Mouse (Mus musculus) left cerebral cortex, adult 9 months (tissue): ENCODE results near the gene Mrm1.

Experiments used
- DNase-seq, 2 experiments: peaks; one replicate each; pipeline ENCODE4 v3.0.0; 2022; ENCODE audit warnings: low spot score in 2 of 2

Gene Mrm1

DNA sequence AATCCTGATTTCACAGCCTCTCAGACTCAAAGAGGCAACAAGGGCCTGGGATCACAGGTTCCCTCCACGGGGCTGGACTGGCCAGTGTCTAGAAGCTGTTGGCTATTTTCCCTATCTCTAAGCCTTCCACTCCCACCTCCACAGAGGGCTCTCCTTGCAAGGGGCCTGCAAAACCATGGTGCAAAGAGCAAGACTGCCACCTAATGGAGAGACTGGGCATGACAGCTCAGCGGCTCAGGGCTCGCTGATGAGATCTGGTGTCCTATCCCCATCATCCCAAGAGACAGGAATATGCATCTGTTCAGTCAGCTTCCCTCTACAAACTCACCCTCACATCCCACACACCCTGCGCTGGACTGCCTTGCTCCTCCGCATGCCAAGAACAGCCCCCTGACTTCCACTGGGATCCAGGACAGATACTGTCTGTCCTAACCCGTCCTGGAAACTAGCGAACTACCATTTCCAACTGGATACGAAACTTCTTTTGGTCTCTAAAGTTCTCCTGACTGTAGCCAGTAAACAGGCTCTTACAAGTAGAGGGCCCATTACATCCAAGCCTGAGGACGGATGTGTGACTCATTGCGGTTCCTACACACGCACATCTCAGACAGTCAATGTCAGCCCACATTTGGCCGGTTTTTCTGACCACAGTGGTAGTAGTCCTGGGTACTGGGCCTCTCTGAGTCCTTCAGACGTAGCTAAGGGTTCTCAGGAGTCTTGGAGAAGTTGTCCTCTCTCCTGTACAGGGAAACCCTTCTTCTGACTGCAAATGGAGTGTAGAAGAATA is 5.4 kb downstream of the Mrm1 start:
- DNase-seq, result peak in 1 of 2 experiments; percentile 82

- no peak for DNase-seq
Measured at GRCm38 (mm10) chr11:84804373-84804772, 14.9 kb downstream of the Mrm1 start.

- peak in 1 of 2 experiments; percentile 67 for DNase-seq
Measured at GRCm38 (mm10) chr11:84797627-84798353, 21.5 kb downstream of the Mrm1 start.

DNA sequence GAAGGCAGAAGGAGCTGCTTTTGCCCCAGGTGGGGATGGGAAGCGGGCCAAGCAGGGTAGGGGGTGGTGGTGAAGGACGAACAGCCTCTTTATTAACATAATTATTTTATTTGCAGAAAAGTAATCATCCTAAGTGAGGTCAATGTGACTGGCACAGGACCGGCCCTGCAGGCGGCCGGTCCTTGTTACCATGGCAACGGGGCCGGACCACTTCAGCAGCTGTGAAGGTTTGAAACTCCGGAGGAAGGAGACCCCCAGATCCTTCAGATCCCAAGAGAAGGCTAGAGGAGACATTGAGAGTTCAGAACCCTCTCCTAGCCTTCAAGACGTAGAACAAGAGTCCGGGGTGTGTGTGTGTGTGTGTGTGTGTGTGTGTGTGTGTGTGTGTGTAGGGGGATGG is 22.3 kb downstream of the Mrm1 start:
- DNase-seq, result no peak

DNA sequence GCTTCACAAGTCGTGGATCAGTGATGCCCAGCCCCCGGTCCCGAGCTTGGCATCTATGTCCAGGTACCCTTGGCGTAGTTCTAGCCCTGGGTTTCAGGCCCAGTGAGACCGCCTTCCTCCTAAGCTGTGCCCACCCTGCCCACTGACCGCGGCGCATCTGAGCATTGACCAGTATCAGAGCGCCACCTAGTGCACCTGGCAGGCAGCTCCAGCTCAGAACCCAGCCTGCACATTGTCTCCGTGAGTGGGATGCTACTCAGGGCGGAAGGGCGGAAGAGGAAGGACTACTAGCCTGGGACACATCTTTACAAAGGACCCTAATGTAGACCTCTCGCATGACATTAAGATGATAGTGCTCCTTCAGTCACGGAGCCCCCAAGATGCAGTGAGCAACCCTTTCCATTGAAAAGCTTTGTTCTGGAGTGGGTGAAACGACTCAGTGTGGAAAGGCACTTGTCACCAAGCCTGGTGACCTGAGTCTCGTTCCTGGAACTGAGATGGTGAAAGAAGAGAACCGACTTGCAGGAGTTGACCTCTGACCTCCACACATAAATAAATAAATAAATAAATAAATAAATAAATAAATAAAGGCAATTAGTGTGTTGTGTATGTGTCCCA is 24.7 kb downstream of the Mrm1 start:
- peak in 1 of 2 experiments; percentile 81 for DNase-seq

DNA sequence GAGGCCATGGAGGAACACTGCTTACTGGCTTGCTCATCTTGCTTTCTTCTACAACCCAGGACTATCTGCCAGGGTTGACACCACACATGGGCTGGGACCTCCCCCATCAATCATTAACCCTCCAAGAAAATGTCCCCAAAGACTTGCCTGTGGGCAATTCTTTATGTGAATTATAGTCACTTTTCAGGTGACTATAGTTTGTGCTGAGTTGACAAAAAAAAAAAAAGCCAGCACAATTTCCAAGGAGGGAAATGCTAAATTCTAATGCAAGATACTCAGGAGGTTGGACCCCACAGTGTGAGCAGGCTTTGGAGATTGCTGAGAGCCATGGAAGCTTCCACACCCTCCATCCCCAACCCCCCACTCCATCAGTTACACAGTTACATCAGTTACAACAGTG is 25.8 kb downstream of the Mrm1 start:
- DNase-seq, result no peak

GRCm38 (mm10) chr11:84790383-84790782 is 28.9 kb downstream of the Mrm1 start:
- DNase-seq, result no peak

DNA sequence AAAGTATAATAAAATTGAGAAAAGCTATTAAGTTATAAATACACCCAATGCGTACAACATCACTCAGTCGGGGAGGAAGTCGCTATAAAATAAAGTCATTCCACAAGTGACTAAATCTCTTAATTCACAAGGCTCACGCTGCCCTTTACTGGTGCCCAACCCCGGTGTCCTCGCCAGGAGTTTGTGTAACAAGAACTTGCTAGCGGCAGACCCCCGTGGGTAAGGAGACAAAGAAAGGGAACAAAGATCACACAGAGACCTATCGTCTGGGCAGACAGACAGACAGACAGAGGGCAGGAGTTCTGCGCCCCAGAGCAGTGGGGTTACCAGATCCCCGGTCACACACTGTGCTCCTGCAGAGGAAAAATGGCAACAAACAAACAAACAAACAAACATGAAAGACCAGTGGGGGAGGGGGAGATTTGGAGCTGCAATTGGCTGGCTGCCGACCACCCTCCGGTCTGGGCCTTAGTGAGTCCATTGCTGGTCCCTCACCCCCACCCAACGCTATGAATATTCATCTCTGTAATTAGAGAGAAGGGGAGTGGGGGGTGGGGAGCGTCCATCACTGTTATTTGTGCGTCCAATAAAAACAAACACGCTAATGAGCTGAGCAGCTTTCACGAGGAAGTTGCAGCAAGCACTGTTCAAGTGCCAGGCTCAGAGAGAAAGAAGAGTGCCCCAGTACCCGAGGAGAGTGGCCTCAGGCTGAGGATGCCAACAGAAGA is 39.0 kb downstream of the Mrm1 start:
- DNase-seq, result no peak

DNA sequence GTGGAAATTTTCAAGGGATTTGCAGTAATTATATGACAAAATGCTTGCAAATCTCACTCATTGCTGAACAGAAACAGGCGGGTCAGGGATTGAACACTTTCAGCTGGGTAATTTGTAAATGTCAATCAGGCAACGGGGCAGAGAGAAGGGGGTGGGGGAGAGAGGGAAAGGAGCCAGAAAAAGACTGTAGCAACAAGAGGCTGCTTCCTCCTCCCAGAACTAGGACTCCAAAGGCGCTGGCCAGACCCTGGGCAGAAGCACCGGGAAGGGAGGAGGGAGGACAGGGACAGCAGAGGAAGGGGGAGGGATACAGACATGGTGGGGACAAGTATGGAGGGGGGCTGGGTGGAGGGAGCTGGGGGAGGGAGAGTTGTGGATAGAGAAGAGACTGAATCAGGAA is 43.8 kb downstream of the Mrm1 start:
- DNase-seq, result no peak

GRCm38 (mm10) chr11:84774870-84775514 is 44.3 kb downstream of the Mrm1 start:
- no peak for DNase-seq

- DNase-seq, result no peak
Measured at GRCm38 (mm10) chr11:84767898-84768297, 51.4 kb downstream of the Mrm1 start.

GRCm38 (mm10) chr11:84765125-84765524 is 54.2 kb downstream of the Mrm1 start:
- DNase-seq, result no peak

- DNase-seq, result no peak
Measured at GRCm38 (mm10) chr11:84764527-84764961, 54.8 kb downstream of the Mrm1 start.

- no peak for DNase-seq
Measured at GRCm38 (mm10) chr11:84764116-84764515, 55.2 kb downstream of the Mrm1 start.
